Mouse (Mus musculus): ENCODE measurements around the gene Ankfy1.

The Ankfy1 gene

GRCm38 (mm10) chr11:72760781-72761180 lies 71.0 kb downstream of the Ankfy1 start:
- TF ChIP-seq GATA4 (IDR thresholded peaks at IDR 0.05; ENCODE audit: insufficient replicate concordance, low read length): no peak

- TF ChIP-seq GATA4 (IDR thresholded peaks at IDR 0.05; ENCODE audit: insufficient replicate concordance, low read length): no peak
Observed at GRCm38 (mm10) chr11:72764270-72764669, 74.5 kb downstream of the Ankfy1 start.

GRCm38 (mm10) chr11:72767716-72768115 lies 77.9 kb downstream of the Ankfy1 start:
- no peak for TF ChIP-seq GATA4 (IDR thresholded peaks at IDR 0.05; ENCODE audit: insufficient replicate concordance, low read length)

- no peak for TF ChIP-seq GATA4 (IDR thresholded peaks at IDR 0.05; ENCODE audit: insufficient replicate concordance, low read length)
Observed at GRCm38 (mm10) chr11:72769061-72769460, 79.3 kb downstream of the Ankfy1 start.

GRCm38 (mm10) chr11:72770324-72770723 lies 80.5 kb downstream of the Ankfy1 start:
- no peak for TF ChIP-seq GATA4 (IDR thresholded peaks at IDR 0.05; ENCODE audit: insufficient replicate concordance, low read length)

- no peak for TF ChIP-seq GATA4 (IDR thresholded peaks at IDR 0.05; ENCODE audit: insufficient replicate concordance, low read length)
Observed at GRCm38 (mm10) chr11:72770816-72771215, 81.0 kb downstream of the Ankfy1 start.

- TF ChIP-seq GATA4 (IDR thresholded peaks at IDR 0.05; ENCODE audit: insufficient replicate concordance, low read length): no peak
Observed at GRCm38 (mm10) chr11:72771461-72771860, 81.7 kb downstream of the Ankfy1 start.

GRCm38 (mm10) chr11:72778957-72779356 lies 89.2 kb downstream of the Ankfy1 start:
- TF ChIP-seq GATA4 (IDR thresholded peaks at IDR 0.05; ENCODE audit: insufficient replicate concordance, low read length): no peak

- no peak for TF ChIP-seq GATA4 (IDR thresholded peaks at IDR 0.05; ENCODE audit: insufficient replicate concordance, low read length)
Observed at GRCm38 (mm10) chr11:72782103-72782502, 92.3 kb downstream of the Ankfy1 start.

- no peak for TF ChIP-seq GATA4 (IDR thresholded peaks at IDR 0.05; ENCODE audit: insufficient replicate concordance, low read length)
Observed at GRCm38 (mm10) chr11:72782503-72782902, 92.7 kb downstream of the Ankfy1 start.

GRCm38 (mm10) chr11:72792033-72792432 lies 102.2 kb downstream of the Ankfy1 start:
- no peak for TF ChIP-seq GATA4 (IDR thresholded peaks at IDR 0.05; ENCODE audit: insufficient replicate concordance, low read length)

GRCm38 (mm10) chr11:72795149-72795454 lies 105.3 kb downstream of the Ankfy1 start:
- no peak for TF ChIP-seq GATA4 (IDR thresholded peaks at IDR 0.05; ENCODE audit: insufficient replicate concordance, low read length)

GRCm38 (mm10) chr11:72795455-72796295 lies 105.9 kb downstream of the Ankfy1 start, which contains the start of the genes Cyb5d2 and Zzef1:
Cyb5d2 (minus strand) TSS chr11:72796142.
Zzef1 (plus strand) TSS chr11:72796226.
- peak; percentile 24; the same call in 1 of the 2 replicates for TF ChIP-seq GATA4 (IDR thresholded peaks at IDR 0.05; ENCODE audit: insufficient replicate concordance, low read length)

- no peak for TF ChIP-seq GATA4 (IDR thresholded peaks at IDR 0.05; ENCODE audit: insufficient replicate concordance, low read length)
Observed at GRCm38 (mm10) chr11:72796296-72796687, 106.5 kb downstream of the Ankfy1 start.

- no peak for TF ChIP-seq GATA4 (IDR thresholded peaks at IDR 0.05; ENCODE audit: insufficient replicate concordance, low read length)
Observed at GRCm38 (mm10) chr11:72796773-72797338, 107.0 kb downstream of the Ankfy1 start.

GRCm38 (mm10) chr11:72798112-72798511 lies 108.3 kb downstream of the Ankfy1 start:
- no peak for TF ChIP-seq GATA4 (IDR thresholded peaks at IDR 0.05; ENCODE audit: insufficient replicate concordance, low read length)

Measured in liver, adult (tissue).